Mouse (Mus musculus) thymus, adult 2 months (tissue): Measurements from ENCODE around the gene Mrto4.

ENCODE experiments used
- CTCF ChIP-seq: fragments of 200-500 bp; IDR thresholded peaks from 2 replicates; pipeline ENCODE4 v1.5.1; 2012; ENCODE audit warnings: mild to moderate bottlenecking, control low read depth, low read length, moderate library complexity, borderline replicate concordance; ENCODE audit not compliant: control insufficient read depth, poor library complexity, insufficient read depth; ENCODE audit errors: extremely low read depth
- POLR2A ChIP-seq: fragments of 200-500 bp; IDR thresholded peaks from 2 replicates; pipeline ENCODE4 v1.6.1; 2012; ENCODE audit warnings: mild to moderate bottlenecking, low read length, control low read depth, moderate library complexity; ENCODE audit not compliant: control insufficient read depth, poor library complexity, insufficient read depth; ENCODE audit errors: extremely low read depth

- no peak for TF ChIP-seq CTCF
- no peak for TF ChIP-seq POLR2A
Observed at GRCm38 (mm10) chr4:139386869-139387319, 34.5 kb upstream of the Mrto4 start.
